Mouse (Mus musculus): ENCODE results near the gene Sgip1.

The Sgip1 gene

DNA sequence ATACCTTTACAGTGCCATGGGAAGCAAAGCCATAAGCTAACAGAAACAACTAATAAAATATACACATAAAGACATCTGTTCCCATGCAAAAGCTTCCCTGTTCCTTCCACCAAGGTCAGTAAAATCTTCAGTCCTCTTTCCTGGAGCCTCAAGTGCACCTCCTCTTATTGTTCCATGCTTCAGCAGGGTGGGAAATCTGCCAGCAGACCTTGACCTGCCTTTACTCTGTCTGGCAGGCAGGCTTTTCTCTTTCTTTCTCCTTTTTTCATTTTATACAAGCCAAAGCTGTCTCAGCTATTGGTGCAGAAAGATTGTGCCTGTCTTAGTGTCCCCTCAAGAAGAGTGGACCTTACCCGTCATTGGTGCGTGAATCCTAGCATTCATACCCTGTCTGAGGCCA, 154.8 kb downstream of the Sgip1 start:
- in situ Hi-C loops (cut with MboI, MseI), result no loop called here

DNA sequence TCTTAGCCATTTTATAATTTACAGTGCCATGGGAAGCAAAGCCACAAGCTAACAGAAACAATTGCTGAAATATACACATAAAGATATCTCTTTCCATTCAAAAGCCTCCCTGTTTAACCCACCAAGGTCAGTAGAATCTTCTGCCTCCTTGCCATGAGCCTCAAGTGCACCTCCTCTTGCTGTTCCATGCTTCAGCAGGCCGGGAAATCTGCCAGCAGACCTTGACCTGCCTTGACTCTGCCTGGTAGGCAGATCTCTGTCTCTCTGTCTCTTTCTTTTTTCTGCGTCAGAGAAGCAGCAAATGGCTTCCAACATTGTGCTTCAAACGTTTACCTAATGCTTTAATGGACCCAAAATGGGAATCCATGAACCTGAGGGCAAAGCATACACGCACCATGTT, 157.9 kb downstream of the Sgip1 start:
- in situ Hi-C loops (cut with MboI, MseI), result no loop called here

DNA sequence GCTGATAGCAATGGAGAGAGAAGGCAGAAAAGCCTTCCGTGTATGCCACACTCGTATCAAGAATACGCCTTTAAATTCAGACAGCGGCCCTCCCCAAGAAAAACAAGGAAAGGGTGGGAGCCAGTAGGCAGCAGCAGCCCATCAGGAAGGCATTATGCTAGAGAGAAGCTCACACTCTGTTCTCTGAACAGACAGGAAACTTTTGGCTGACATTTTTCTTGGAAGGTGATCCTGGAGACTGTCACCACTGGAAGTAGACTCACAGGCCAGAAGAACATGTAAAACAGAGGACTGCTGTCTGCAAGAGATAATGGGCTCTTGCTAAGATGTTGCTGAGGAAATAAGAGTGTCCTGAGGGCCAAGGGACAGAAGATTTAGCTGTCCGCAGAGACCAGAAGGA, 158.6 kb downstream of the Sgip1 start:
- in situ Hi-C loops (cut with MboI, MseI), result no loop called here

DNA sequence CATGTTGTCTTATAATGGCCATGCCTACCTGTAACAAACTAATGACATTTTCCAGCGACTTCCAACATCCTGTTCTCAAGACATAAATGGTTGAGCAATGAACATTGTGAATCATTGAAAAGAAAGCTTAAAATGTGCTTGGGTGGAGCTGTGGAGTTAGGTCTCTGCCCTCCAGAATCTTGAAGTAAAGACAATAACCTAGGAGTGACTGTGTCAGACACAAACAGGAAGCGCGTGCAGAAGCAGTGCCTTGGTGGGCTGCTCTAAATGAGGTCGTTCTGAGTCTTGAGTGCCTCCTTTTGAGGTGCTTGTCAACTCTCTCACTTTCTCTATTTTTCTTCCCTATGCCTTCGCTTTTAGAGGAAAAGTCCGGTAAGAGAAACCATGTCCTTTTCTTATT, 159.1 kb downstream of the Sgip1 start:
- in situ Hi-C loops (cut with MboI, MseI), result no loop called here

DNA sequence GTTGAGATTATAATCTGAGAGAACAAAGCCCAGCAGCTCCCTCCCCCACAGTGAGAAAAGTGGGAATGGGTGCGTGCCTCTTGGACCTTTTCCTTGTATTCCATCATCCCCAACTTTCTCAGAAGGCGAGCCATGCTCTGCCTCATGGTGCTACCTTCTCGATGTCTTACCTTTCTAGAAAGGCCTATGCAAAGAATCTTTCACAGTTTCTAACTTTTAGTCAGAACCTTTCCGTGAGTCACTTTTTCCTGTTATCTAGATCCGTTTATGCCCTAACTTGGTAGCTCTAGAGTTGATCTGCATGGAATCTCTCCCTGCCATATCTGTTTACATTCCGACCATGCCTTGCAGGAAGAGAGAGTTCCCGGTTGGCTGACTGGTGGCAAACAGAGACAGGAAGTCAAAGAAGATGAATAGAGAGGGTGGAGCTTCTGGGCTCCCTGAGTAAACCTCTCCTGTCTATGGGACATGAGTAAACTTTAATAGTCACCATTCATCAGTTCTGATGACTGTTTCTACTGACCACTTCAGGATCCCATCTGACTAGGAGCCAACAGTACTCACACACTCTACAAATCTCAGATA, 166.8 kb downstream of the Sgip1 start:
- in situ Hi-C loops (cut with MboI, MseI), result no loop called here

DNA sequence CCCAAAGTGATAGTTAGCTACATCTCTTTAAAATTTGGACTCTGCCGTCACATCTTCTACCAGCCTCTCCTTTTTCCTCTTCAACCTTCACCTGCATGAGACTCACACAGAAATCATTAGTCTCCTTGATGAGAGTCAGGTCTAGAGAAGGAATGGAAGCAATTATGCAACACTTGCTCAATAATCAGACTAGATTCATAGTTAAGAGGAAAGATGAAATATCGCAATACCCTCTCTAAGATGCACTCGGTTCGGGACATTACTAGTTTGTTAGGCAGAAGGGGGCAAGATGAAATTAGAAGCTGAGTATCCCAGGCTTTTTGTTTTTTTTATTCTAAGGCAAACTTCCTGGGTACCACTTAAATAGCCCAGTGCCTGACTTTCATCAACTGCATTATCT, 169.1 kb downstream of the Sgip1 start:
- in situ Hi-C loops (cut with MboI, MseI), result no loop called here

DNA sequence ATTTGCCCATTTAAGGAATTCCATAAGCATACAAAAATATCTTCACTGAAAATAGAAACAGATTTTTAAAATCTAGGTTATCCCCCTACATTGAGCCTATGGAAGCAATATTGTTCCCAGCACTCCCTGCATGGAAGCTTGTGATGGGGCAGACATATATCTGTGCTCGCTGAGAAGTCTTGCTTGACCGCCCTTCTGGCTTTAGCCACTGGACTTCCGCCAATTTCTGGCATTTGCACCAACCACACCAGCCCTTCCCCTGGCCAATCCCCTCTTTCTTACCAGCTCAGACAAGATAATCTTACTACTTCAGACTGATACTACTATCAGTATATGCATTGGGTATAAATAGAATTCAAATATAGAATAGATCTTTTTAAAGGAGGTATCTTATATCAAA, 172.1 kb downstream of the Sgip1 start:
- in situ Hi-C loops (cut with MboI, MseI), result no loop called here

DNA sequence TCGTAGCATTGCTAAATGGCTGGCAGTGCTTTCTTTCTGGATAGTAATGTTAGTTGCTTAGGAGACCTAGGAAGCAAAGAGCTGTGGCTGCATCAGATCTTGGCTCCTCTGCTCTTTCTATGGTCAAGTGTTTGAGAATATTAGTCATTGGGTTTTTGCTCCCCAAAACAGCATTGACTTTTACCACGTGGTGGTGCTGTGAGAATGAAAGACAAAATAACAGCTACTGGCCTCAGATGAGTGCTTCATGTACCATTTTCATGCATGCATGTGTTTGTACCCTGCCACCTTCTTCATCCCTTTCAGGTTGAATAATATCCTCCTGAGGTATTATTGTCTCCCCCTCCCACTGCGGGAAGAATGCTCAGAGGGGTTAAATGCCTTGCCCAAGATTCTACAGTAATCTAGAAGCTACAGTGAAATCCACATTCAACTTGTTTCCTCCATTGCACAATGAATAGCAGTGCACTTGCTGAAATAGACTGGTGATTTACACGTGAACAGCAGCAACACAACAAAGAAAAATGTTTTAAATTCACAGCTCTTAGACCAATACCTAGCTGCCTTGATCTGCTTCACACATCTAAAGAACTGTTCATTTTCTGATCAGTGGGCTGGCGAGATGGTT, 172.7 kb downstream of the Sgip1 start:
- in situ Hi-C loops (cut with MboI, MseI), result no loop called here

DNA sequence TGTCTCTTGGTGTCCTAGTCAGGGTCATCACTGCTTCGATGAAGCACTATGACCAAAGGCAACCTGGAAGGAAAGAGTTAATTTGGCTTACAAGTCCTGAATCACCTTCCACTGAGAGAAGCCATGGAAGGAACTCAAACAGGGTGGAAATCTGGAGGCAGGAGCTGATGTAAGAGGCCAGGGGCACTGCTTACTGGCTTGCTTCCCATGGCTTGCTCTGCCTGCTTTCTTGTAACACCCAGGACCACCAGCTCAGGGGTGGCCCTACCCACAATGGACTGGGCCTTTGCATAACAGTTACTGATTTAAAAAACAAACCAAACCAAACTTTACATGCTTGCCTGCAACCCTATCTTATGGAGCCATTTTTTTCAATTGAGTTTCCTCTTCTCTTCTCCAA, 177.1 kb downstream of the Sgip1 start:
- in situ Hi-C loops (cut with MboI, MseI), result no loop called here

DNA sequence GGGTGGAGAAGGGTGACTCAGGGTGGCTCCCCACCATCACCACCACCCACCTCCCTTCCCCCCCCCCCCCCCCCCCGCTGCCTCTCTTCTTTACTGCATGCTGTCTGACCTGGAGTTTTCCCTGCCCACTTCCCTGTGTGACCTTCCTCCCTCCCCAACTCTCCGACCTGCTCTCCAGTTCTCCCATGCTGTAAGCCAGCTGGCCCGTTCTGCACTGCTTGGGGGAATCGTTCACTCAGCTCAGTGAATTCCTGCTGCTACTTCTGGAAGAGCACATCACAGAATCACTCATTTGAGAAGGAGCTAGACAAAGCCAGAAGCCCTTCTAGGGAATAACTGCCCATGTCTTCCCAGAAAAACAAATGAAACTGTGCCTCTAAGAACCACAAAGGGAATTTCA, 188.4 kb downstream of the Sgip1 start:
- in situ Hi-C loops (cut with MboI, MseI), result no loop called here

DNA sequence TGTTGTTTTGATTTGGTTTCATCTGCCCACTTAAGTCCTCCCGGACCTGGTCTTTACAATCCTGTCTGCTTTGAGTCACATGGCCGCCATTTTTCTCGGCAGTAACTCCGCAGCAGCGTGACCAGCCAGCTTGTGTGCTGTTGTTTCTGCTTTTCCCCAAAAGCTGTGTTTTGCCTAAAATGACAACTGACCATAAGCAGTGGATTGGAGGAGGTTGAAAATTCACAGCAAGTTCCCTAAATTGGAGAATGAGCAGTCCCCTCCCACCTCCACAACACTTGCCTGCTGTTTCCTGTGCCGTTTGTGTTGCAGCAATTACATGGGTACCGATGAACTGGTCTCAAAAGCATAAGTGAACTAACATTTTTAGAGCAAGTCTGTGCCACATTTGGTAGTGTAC, 189.6 kb downstream of the Sgip1 start:
- in situ Hi-C loops (cut with MboI, MseI), result no loop called here

DNA sequence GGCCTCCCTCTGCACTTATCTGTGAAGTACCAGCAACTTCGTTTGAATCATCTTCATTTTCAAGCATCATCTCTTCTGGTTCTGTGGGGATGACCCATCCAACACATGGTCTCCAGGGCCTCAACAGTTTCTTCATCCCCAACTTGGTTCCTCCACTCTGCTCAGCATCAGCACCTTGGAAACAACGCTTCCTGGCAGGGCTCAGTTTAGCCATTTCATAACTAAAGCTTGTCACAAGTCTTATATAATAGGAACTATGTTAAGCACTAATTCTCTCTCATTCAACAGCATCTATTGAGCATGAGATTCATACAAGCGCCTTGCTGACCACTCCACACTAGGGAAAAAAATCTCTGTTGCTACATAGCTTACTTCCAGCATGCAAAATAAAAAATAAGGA, 199.2 kb downstream of the Sgip1 start:
- in situ Hi-C loops (cut with MboI, MseI), result no loop called here

DNA sequence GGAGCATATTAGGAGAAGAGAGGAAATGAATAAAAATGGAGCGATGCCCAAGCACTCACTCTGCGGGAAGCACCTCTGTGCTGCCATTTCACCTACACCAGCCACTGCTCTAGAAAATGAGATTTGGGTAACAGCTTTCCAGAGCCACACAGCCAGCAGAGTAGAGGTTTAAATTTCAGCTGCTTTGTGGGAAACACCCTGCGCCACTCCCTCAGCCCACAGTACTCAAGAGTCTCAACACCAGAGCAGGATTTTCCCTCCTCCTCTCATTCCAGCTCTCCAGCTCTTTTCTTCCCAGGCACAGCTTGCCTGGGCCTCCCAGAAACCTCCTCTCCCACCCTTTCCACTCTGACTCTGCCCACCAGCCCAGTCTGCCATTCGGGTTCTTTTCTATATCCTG, 199.6 kb downstream of the Sgip1 start:
- in situ Hi-C loops (cut with MboI, MseI), result no loop called here

DNA sequence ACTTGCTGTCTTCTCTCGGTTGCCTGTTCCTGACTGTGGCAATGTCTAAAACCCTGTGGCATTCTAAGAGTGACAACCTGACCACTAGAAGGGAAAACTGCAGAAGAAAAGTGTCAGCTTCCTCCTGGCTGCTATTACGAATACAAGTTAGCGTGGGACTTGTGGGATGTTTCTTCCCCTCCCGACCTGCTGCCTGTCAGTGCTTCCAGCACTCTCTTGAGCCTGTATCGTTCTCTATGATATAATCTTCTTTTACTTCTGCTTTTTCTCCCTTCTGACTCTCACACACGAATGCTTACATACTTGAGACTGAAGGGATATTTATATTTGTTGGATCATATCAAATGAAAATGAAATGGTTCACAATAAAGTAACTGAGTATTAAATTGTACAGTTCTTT, 203.2 kb downstream of the Sgip1 start:
- in situ Hi-C loops (cut with MboI, MseI), result no loop called here

DNA sequence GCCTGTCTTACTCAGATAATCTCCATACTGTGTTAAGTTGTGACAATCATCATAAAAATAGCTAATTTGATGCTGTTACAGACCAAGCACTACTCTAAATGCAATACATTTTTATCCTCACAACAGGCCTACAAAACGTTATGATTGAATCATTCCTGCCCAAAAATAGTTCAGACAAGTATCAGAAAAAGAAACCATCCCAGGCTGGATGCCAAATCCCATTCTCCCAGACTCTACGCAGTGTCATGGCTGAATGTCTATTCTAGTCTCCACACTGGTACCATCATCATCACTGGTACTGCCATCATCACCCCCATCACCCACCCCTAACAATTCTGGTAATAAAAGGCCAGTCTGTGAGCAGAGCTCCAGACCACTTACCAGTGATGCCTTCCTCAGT, 211.4 kb downstream of the Sgip1 start:
- in situ Hi-C loops (cut with MboI, MseI), result no loop called here

DNA sequence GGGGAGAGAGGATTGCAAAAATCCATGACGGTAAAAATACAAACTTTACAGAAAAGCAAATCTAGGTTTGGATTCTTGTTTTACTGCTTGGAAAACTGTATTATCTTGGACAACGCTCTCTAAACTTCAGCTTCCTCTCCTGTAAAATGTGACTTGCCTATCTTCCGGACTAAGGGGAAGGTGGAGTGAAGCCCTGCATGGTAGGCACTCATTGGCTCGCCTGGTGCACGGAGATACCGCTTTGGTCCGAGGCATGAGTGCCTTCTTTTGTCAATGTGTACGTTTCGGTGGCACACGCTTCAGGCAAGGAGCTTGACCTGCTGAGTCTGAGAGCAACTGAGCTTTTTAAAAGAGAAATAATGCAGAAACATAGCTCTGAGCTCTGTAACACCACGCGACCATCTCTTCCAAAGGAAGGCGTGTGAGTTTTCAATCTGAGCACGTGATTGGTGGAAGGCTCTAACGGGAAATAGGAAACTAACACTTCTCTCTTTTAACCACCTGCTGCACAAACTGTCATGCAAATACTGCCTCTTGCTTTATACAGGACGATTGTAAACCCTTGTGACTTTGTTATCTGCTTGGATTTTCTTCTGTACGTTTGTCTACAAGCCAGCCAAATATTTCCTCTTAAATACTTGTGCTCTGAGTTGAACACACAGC, 214.3 kb downstream of the Sgip1 start:
- in situ Hi-C loops (cut with MboI, MseI), result no loop called here

DNA sequence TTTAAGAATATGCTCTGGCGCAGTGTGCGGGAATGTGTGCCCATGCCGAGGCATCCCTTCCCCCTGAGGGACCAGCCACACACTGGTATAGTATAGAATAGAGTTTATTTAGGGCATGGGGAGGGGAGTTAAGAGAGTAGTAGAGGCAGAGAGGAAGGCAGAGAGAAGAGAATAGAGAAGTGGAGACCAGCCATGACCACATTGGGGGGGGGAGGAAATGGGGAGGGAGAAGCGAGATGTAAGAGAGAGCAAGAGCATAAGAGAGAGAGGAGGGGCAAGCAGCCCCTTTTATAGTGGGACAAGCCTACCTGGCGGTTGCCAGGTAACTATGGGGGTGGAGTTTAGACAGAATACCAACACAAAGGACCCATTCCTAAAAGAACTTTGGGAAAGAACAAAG, 218.3 kb downstream of the Sgip1 start:
- in situ Hi-C loops (cut with MboI, MseI), result no loop called here

DNA sequence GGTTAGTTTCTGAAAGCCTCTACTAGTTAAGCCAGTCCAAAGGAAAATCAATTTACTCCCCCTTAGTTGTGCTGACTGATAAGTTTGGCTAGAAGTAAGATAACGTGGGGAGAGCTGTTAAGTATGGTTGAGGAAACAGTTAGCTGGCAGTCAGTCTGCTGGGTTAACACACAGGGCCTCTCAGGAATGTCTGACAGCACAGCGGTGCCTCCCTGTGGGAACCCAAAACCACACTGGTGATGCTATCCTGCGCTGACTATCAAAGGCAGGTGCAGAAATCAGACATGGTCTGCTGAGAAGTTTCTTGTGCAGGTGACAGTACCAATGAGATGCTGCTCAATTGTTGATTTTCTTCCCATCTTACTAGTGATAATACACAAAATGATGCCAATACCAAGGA, 223.1 kb downstream of the Sgip1 start:
- in situ Hi-C loops (cut with MboI, MseI), result loop anchor here (10.0 kb wide), 1 partner anchor 459 kb away; no protein-coding TSS in a partner anchor

DNA sequence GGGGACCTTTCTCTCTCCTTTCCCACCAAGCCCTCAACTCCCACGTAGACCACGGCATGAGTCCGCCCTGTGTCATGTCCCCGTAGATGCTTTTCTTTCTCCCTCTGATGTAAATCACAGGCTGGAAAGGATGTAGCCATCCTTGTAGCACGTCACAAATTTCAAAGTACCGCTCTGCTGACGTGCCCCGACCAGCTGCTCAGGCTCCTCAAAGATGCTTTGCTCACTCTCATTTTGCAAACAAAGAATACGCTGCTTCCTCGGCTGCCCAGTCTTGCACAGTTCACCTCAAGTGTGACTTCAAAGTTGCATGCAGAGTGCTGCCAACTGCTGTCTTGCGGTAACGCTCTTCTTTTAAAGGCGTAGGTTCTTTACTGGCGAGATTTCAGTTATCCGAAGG, 226.7 kb downstream of the Sgip1 start:
- in situ Hi-C loops (cut with MboI, MseI), result loop anchor here (10.0 kb wide), 1 partner anchor 463 kb away; no protein-coding TSS in a partner anchor

DNA sequence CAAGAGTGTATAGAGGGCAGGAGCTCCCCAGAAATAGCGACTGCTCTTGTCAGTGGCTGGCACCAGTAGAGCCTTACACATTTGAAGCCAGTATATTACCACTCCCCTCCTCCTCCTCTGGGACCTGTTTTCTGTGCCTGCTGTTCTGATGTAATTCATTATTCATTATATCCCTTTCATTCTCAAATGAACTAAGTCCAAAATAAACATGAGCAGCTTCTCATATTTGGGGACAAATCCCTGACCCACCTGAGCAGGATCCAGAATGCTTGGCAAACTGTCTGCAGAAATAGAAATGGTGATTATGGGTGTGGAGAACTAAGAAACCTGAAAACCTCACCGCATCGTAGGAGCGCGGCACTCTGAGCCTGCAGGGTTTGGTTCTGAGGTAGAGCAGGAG, 228.5 kb downstream of the Sgip1 start:
- in situ Hi-C loops (cut with MboI, MseI), result loop anchor here (10.0 kb wide), 1 partner anchor 465 kb away; no protein-coding TSS in a partner anchor

DNA sequence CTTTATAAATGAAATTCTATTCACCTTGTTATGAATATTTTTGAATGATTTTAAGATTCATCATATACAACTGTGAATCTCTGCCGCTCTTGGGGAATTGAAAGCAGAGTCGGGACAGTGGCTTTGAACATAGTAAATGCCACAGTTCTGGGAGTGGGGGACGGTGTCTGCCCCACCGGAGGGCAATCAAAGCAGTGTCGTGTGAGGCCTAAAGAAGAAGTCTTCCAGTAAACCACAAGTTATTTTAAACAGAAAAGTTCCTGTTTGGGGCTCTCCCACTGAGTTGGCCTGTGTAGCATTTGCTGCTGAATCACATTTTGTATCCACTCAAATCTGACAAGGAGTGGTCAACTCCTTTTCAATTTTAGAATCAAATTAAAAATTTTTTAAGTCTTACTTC, 230.1 kb downstream of the Sgip1 start:
- in situ Hi-C loops (cut with MboI, MseI), result no loop called here

DNA sequence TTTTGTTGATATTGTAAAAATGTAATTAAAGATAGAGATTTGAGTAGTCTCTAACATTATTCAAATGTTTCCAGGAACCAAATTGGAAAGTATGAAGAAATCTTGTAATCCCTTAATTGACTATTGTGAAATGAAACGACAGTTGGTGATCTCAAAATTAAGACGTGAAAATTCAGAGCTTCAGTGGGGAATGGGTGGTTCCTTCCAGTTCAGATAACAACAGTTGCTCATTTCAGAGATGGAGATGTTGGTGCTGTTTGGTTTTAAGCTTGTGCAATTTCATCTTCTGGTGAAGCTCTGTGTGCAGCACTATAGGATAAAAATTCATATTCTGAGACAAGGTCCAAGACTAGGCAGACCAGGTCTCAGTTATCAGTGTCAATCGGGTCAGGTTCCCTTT, 231.0 kb downstream of the Sgip1 start:
- in situ Hi-C loops (cut with MboI, MseI), result no loop called here

DNA sequence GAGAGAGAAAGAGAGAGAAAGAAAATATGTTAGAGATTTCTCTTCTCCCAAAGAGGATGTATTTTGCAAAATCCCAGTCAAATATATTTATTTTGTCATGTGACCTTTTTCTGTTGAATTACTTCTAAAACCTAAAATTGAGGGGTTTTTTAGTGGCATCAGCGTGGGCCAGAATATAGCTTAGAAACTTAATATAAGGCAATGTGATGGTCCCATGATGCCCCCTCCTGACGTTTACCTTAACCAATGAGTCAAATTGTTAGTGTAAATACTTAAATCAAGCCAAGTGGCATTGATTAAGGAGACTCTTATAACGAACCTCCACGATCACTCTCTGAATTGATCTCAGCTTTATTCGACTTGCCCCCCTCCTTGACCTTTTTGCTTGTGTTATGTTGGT, 233.1 kb downstream of the Sgip1 start:
- in situ Hi-C loops (cut with MboI, MseI), result no loop called here

Measured in T-helper 1 cell (primary cell).